Mouse (Mus musculus) limb, embryonic 12.5 days (tissue): ENCODE data around the gene Gjb3. TPM values are rescaled to one million over a fixed set of nuclear protein-coding genes. Genes with fewer than 3 reads are reported as not detected.

Source experiments
- ATAC-seq: fragments of 200-750 bp; cut with Nextera tagmentation; 2 replicates; pipeline ENCODE4 v1.8.0; 2017; ENCODE audit warnings: low read depth, moderate TSS enrichment; ENCODE audit not compliant: insufficient number of reproducible peaks, insufficient read depth, low FRiP score, low TSS enrichment
- H3K27ac ChIP-seq: fragments of 300-500 bp; sonication (generic); 2 replicates; pipeline ENCODE4 v1.5.1; 2016; ENCODE audit warnings: mild to moderate bottlenecking, moderate library complexity
- H3K27me3 ChIP-seq: fragments of 300-500 bp; sonication (generic); 2 replicates; pipeline ENCODE4 v1.6.1; 2016; ENCODE audit warnings: mild to moderate bottlenecking, moderate library complexity
- H3K36me3 ChIP-seq: fragments of 300-500 bp; sonication (generic); 2 replicates; pipeline ENCODE4 v1.6.1; 2016; ENCODE audit warnings: mild to moderate bottlenecking, moderate library complexity
- H3K4me1 ChIP-seq: fragments of 300-500 bp; sonication (generic); replicated peaks from 2 replicates; pipeline ENCODE4 v1.6.1; 2016
- H3K4me2 ChIP-seq: fragments of 300-500 bp; sonication (generic); 2 replicates; pipeline ENCODE4 v1.6.1; 2016; ENCODE audit warnings: mild to moderate bottlenecking, moderate library complexity
- H3K4me3 ChIP-seq: fragments of 300-500 bp; sonication (generic); replicated peaks from 2 replicates; pipeline ENCODE4 v1.5.1; 2016; ENCODE audit warnings: mild to moderate bottlenecking
- H3K9ac ChIP-seq: fragments of 300-500 bp; sonication (generic); replicated peaks from 2 replicates; pipeline ENCODE4 v1.6.1; 2016; ENCODE audit warnings: mild to moderate bottlenecking, moderate library complexity
- H3K9me3 ChIP-seq: fragments of 300-500 bp; sonication (generic); 2 replicates; pipeline ENCODE4 v1.6.1; 2016; ENCODE audit warnings: mild to moderate bottlenecking, moderate library complexity
- WGBS: fragments of 180-500 bp; shearing (Covaris S2); methylation state at CpG from one replicate; pipeline ENCODE4 v1.1.7; 2016; 5-methylcytosine and 5-hydroxymethylcytosine counted together
- polyA plus RNA-seq: library from polyadenylated mRNA; unstranded; fragments of >200 nt; fragmentation: Nextera tagmentation; extraction: Ambion mirVana; gene quantifications from 2 replicates; pipeline ENCODE4 v1.2.1, GENCODE M21; 2016

The Gjb3 gene
- polyA plus RNA-seq, 1 experiment from 2014 or later: 4.3 TPM

GRCm38 (mm10) chr4:127279241-127279640 lies 51.4 kb downstream of the Gjb3 start:
- Histone ChIP-seq H3K9me3 (no peaks in the 10 kb centered on the region), H3K36me3 (no peaks in the 10 kb centered on the region), H3K9ac (no peak overlapping the region), H3K4me3 (no peak overlapping the region), H3K4me2 (no peak overlapping the region), H3K27me3 (no peaks in the 10 kb centered on the region), H3K4me1 (no peaks in the 10 kb centered on the region; the same call in 1 of the 2 replicates), H3K27ac (no peak overlapping the region)
- WGBS: 79% methylated on average over 9 of the region's 9 CpGs
- no peak for ATAC-seq

GRCm38 (mm10) chr4:127278451-127279001 lies 52.1 kb downstream of the Gjb3 start:
- Histone ChIP-seq H3K36me3 (no peaks in the 10 kb centered on the region), H3K4me3 (no peak overlapping the region), H3K9ac (no peak overlapping the region), H3K4me2 (no peak overlapping the region), H3K4me1 (no peaks in the 10 kb centered on the region; the same call in 1 of the 2 replicates), H3K27me3 (no peaks in the 10 kb centered on the region), H3K9me3 (no peaks in the 10 kb centered on the region), H3K27ac (no peak overlapping the region)
- 60% methylated on average over 9 of the region's 9 CpGs for WGBS
- no peak for ATAC-seq

Other genes starting within 250 kb of the Gjb3 start
- gene Tmem35b, start 207.2 kb downstream of the Gjb3 start, polyA plus RNA-seq: 13.6 and 15.2 TPM in 2 replicates
- 0.31 and 0.42 TPM in 2 replicates for gene Dlgap3, start 161.6 kb downstream of the Gjb3 start, polyA plus RNA-seq
- 49.0 and 52.5 TPM in 2 replicates for gene Smim12, start 87.1 kb downstream of the Gjb3 start, polyA plus RNA-seq
- 8.3 and 9.3 TPM in 2 replicates for gene Gja4, start 16.8 kb downstream of the Gjb3 start, polyA plus RNA-seq
- gene Gjb4, start 23.2 kb upstream of the Gjb3 start, polyA plus RNA-seq: not detected in 2 replicates
- gene Gjb5, start 27.3 kb upstream of the Gjb3 start, polyA plus RNA-seq: 0.70 and 0.76 TPM in 2 replicates